Mouse (Mus musculus) embryo, embryonic 9.5 days (tissue): ENCODE results near the gene Mif.
"Not testable (repeated sequence)": the region's sequence is repeated elsewhere in the genome, so short reads cannot be mapped to it uniquely, and the experiment has no call there.

Experiments used
- DNase-seq: peaks from one replicate; pipeline ENCODE4 v3.0.0-alpha.2; 2017; ENCODE audit errors: extremely low spot score

Mif gene

DNA sequence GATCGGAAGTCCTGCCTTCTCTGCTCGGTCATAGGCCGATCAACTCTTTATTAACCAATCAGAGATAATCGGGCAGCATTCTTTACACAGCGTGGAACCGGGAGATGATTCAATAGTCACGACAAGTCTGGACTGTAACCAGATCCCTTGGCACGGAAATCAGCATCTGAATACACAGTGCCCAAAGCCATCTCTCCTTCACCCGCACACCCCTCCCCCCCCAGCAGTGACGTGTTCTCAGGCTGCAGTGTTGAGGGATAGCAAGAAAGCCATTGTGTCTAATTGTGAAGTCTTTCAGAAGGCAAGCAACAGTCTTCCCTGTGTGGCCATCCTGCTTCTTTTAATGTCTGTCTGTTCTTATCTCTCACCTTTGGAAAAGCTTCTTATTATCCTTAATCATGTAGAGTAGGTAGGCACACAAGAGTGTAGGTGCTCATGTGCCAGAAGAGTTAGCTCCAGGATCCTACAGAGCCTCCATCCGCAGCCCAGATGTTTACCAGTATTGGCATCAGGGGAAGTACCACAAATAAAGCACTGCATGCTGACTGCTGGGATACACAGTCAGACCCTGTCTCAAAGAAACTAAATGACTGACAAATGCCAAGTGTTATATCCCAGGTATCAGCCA is 13.0 kb upstream of the Mif start:
- peak; percentile 89 for DNase-seq

- DNase-seq, result no peak
Measured at GRCm38 (mm10) chr10:75872025-75872914, 12.2 kb upstream of the Mif start.

DNA sequence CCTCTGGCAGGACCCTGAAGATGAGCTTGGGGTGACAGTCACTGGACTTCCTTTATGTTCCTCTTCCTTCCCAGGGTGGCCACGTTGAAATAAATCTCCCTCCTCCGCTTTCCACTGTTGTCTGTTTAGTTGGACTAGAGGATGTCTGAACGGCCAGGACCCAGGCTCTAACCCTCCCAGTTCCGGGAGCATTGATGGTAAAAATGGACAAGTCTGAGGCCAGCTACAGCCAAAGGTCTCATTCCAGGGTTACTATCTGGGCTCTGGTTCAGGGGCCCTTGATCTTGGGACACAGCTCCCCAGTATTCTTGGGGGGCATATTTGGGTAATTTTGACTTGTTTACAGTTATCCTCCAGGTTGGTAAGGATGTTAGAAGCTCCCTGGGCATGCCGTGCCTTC is 1.5 kb upstream of the Mif start:
- no peak for DNase-seq

- no peak for DNase-seq
Measured at GRCm38 (mm10) chr10:75860746-75861145, 706 bp upstream of the Mif start.

GRCm38 (mm10) chr10:75859107-75859746 is 813 bp downstream of the Mif start:
- DNase-seq, result peak; percentile 84

- no peak for DNase-seq
Measured at GRCm38 (mm10) chr10:75857598-75857997, 2.4 kb downstream of the Mif start.

DNA sequence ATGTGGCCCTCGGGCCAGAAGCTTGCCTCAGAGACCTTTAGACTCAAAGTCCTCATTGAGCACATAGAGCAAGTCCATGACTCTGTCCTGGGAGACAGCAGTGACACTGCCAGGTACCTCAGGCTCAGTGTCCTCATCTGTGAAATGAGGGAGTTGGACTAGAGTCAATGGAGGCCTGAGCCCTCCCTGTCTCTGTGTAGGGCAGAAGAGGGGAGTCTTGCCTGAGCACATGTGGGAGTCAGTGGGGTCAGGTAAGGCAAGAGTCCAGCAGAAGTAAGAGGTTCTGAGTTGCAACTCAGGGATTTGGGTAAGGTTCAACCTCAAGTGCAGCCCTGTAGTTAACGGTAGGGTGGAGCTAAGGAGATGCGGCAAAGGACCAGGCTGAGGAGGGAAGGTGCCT is 3.1 kb downstream of the Mif start:
- DNase-seq, result no peak

DNA sequence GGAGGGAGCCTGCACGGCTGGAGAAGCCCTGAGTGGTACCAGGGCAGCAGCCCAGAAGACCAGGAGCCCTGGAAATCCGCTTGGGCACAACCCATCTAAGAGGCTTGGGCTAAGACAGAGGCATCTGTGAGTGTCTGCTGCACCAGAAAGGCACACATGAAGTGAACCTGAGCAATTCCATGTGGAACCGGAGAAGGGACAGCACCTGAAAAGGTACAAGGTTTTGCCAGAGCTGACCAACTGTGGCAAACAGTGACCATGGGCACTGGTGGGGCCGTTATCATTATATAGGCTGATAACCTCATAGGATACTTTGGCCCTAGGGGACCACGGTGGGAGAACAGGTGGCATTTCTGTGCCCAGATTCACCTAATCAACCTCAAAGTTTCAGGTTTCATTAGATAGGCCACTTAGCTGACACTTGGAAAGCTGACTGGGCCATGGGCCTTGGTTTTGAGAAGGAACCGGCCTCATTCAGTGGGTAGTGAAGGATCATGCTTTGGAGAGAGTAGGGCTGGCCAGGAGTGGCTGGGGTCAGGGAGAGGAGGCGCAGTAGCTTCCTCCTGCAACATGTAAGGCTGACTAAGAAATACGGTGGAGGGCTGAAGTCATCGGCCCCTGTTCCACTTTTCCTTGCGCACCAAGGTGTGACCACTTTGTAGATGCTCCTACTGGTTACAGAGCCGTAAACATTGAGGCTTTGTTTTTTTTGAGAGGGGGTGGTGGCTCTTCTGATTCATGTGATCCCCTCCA is 3.7 kb downstream of the Mif start:
- no peak for DNase-seq

DNA sequence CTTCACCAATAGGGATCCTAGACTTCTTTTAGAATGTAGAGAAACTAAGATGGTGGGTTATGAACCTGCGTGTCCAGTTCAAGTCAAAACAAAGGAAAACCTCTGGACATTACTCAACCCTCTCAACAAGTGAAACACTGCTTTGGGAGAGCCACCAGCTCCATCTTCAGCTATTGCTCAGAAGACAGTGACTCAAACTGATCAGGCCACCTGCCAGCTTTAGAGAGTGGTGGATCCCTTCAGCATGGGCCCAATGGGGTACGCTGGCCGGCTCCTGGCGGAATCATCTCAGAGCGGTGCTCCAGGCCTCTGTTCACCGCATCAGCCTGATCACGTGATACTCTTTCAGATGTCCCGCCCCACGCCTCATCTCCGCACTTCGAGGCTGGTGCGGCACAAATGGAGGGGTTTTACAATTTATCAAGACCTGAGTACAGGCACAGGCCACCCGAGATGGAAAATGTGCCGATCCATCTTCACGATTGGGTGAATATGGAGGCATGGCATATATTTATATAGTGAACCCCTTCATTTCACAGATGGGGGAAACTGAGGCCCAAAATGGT is 4.5 kb downstream of the Mif start:
- DNase-seq, result no peak

DNA sequence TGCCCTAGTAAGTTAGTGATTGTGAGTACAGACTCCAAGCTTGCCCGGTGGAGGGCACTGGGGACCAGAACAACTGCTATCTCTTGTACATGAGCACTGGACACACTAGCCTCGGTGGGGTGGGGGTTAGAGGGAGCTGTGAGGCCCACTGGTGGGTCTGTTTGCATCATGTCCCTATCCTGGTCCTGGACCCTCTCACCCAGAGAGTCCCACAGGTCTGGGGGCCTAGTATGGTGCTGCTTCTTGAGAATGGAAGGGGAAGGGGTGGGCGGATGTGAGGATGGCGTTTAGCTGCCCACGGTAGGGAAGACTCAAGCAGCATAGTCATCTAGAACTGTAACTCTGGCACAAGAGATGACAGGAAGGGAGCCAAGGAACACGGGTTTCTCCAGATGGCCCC is 5.2 kb downstream of the Mif start:
- no peak for DNase-seq

DNA sequence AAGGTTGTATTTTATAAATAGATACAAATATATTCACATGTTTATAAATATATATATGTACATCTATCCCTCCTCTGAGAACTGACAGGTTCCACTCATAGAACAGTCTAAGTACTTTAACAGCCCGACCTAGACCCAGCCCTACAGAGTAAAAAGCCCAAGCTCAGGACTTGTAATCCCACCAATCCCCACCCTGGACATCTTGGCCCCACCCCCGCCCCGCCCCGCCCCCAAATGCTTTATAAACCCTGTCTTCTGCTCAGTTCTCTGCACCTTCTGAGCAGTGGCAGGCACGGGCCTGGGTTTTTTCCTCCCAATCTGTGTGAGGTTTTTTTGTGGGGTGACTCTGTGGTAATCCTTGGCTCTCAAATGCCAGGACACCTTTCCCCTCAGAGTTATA is 5.9 kb downstream of the Mif start:
- no peak for DNase-seq

GRCm38 (mm10) chr10:75853452-75853851 is 6.6 kb downstream of the Mif start:
- DNase-seq, result peak; percentile 79

- no peak for DNase-seq
Measured at GRCm38 (mm10) chr10:75852539-75853125, 7.4 kb downstream of the Mif start.

DNA sequence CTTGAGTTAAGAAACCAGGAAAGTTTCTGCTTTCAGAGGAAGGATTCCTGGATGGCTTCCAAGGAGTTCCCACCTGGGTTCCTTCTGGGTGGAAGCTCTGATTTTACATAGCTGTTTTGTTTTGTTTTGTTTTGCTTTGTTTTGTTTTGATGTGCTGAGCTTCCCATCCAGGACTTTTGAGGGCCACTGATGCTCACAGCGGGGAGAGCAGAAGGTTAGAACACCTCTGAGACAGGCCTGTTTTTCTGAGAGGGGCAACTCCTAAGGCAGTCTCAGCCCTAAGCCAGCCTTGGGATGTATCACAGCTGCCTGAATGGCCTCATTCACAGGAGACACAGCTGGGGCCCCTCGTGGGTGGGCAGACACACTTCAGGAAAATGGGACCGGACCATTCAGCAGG is 8.4 kb downstream of the Mif start:
- DNase-seq, result no peak

DNA sequence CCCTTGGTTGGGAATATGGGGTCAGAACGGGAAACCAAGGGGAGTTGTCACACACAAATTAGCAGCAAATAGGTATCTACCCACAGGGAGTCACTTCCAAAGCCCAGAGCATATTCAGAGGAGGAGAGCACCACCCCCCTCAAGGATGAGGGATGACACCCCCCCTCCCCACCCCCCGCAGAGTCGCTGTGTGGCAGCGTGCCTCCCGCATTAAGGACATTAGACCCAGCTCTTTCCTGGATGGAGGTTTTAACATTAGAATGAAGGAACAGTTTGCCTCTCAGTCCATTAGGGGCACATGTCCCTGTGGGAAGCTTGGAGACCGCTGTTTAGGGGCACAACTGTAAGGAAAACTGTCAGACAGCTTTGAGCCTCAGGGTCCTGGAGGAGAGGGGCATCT is 9.0 kb downstream of the Mif start:
- DNase-seq, result no peak

GRCm38 (mm10) chr10:75848382-75848781 is 11.7 kb downstream of the Mif start:
- DNase-seq, result no peak

DNA sequence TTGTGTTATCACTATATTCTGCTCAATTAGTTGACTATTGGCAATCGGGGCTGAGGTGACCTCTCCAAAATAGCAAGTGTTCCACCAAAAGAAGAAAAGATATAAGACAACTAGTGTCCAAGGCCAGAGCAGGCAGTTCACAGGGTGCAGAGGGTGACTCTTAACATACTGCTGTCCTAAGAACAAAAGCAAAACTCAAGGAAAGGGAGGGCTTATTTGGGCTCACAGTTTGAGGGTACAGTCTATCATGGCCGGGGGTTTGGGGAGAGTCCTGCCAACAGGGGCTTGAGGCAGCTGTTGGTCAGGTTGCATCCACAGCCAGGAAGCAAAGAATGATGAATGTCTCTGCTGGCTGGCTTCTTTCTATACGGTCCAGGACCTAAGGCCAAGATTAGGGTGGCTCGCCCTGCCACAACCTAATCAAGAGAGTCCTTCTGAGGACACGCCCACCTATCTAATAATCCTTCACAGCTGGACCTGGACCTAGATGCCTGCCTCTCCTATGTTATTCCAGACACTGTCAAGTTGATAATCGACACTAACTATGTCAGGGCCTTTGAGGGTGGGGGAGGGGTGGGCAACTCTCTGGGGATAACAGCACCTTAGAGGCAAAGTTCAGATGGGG is 14.6 kb downstream of the Mif start:
- no peak for DNase-seq

DNA sequence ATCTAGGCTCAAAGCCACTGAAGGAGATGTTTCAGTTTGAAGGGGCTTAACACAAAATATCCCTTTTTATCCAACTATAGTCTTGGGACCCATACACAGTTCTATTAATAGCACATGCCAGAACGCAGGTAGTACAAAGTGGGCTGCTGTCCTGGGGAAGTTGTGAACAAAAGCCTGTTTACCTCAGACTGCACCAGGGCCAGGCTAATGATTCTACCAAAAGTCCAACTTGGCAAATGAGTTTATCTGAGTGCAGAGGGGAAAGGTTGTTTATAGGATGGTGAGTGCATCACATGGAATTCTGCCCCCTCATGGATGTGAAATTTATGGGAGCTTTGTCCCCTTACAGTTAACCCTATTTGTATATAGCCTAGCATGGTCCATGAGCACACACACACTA is 15.2 kb downstream of the Mif start:
- no peak for DNase-seq

DNA sequence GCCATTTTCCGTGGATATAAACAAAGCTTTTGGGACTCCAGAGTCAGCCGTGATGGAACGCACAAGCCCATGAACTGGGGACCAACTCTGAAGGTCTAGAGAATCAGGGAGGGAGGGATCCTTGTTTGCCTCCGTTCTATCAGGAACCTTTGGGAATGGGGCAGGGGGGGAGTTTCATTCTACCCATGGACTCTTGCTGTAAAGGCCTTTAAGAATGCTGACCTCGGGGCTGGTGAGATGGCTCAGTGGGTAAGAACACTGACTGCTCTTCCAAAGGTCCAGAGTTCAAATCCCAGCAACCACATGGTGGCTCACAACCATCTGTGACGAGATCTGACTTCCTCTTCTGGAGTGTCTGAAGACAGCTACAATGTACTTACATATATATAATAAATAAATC is 16.1 kb downstream of the Mif start:
- not testable (repeated sequence) for DNase-seq

- no peak for DNase-seq
Measured at GRCm38 (mm10) chr10:75839092-75839491, 20.9 kb downstream of the Mif start.

DNA sequence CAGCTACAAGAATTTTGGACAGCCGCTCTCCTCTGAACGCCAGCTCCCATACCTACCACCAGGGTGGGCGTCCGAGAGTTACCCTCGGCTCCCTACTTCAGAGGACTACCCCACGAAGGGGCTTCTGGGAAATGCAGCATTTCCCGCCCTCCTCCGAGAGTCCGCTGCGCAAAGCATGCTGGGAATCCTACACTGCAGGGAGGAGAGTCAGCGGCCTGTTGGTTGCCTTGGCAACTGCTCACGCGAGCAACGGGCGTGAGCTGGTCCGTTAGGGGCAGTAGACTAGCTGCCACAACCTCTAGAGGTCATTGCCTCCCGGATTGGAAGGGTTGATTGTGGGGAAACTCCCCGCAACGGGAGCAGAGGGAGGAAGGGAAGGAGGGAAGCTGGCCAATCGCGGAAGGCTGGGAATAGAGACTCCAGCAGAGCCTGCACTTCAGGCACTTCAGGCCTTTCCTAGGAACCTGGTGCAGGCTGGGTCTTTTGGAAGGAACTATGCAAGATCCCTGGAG is 22.7 kb downstream of the Mif start, which contains the start of gene Gstt2:
Gene Gstt2, minus strand, starts transcription at position 177 of the 512 bp plus-strand sequence.
- peak; percentile 96 for DNase-seq
